Mouse (Mus musculus): ENCODE results near the gene Pkn1. TPM values are rescaled to one million over a fixed set of nuclear protein-coding genes. Genes with fewer than 3 reads are reported as not detected.

The Pkn1 gene
- polyA plus RNA-seq, 1 experiment from 2014 or later = 37.0 TPM

DNA sequence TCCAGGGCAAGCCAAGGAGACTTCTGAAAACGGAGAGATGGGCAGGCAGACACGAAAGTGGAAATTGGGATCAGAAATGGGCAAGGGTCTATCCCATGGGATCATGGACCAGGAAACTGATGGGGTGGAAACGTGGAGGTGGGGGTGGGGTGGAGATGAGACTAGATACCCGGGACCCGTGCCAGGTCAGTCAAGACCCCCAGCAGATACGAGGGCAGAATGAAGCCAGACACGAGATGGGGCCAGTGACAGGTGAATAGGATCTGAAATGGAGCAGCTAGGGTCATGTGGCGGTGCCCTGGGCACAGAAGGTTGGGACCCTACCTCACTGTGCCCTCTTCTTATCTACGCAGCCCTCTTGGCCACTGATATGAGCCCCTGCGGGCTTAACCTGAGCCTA lies 31.5 kb downstream of the Pkn1 start:
- no peak overlapping the region for H3K4me3 ChIP-seq (ENCODE audit: low read depth, low read length)
- no peaks in the 10 kb centered on the region for H3K27me3 ChIP-seq (replicated peaks; ENCODE audit: control insufficient read depth, insufficient read depth, low read length)
- TF ChIP-seq CTCF (IDR thresholded peaks at IDR 0.05; ENCODE audit: low read depth) = no peak
- H3K36me3 ChIP-seq (ENCODE audit: control insufficient read depth, insufficient read depth) = peaks cover 46% of the 10 kb centered on the region
- 80% methylated on average over 10 of the region's 10 CpGs for WGBS
- no peak overlapping the region for H3K27ac ChIP-seq (ENCODE audit: low read depth, low read length)
- no peak overlapping the region for H3K9ac ChIP-seq (ENCODE audit: low read depth, low read length)
- ATAC-seq = no peak
- H3K4me2 ChIP-seq (replicated peaks; ENCODE audit: low read depth) = peak overlapping the region; percentile 63; the same call in 1 of the 2 replicates
- peaks cover 9% of the 10 kb centered on the region; the same call in 1 of the 2 replicates for H3K4me1 ChIP-seq (replicated peaks; ENCODE audit: control insufficient read depth, insufficient read depth, low read length)
- H3K9me3 ChIP-seq (ENCODE audit: control insufficient read depth) = no peaks in the 10 kb centered on the region

DNA sequence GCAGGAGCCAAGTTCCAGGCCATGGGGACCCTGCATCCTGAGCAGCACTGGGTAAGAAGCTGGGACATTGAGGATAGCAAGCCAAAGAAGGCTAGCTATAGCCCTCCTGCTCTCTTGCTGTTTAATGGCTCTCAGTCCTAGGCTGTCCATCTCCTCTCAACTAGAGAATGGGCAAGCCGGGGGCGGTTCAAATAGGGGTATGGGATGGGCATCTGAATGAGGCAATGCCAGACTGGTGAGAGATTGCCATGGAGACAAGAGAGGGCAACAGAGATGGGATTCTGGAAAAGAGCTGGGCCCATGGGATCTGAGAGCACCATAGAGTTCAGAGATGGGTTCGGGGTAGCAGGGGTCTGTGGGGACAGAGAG lies 32.1 kb downstream of the Pkn1 start:
- 0 out of 2 replicates have a peak overlapping the region, but pooled peaks have one; percentile 9 for H3K4me3 ChIP-seq (ENCODE audit: low read depth, low read length)
- H3K9me3 ChIP-seq (ENCODE audit: control insufficient read depth) = no peaks in the 10 kb centered on the region
- 93% methylated on average over 3 of the region's 3 CpGs for WGBS
- H3K36me3 ChIP-seq (ENCODE audit: control insufficient read depth, insufficient read depth) = peaks cover 39% of the 10 kb centered on the region
- peak overlapping the region; percentile 43; the same call in 1 of the 2 replicates for H3K4me2 ChIP-seq (replicated peaks; ENCODE audit: low read depth)
- H3K9ac ChIP-seq (ENCODE audit: low read depth, low read length) = no peak overlapping the region
- peaks cover 15% of the 10 kb centered on the region; the same call in 1 of the 2 replicates for H3K4me1 ChIP-seq (replicated peaks; ENCODE audit: control insufficient read depth, insufficient read depth, low read length)
- ATAC-seq = no peak
- H3K27ac ChIP-seq (ENCODE audit: low read depth, low read length) = no peak overlapping the region
- TF ChIP-seq CTCF (IDR thresholded peaks at IDR 0.05; ENCODE audit: low read depth) = no peak
- no peaks in the 10 kb centered on the region for H3K27me3 ChIP-seq (replicated peaks; ENCODE audit: control insufficient read depth, insufficient read depth, low read length)

DNA sequence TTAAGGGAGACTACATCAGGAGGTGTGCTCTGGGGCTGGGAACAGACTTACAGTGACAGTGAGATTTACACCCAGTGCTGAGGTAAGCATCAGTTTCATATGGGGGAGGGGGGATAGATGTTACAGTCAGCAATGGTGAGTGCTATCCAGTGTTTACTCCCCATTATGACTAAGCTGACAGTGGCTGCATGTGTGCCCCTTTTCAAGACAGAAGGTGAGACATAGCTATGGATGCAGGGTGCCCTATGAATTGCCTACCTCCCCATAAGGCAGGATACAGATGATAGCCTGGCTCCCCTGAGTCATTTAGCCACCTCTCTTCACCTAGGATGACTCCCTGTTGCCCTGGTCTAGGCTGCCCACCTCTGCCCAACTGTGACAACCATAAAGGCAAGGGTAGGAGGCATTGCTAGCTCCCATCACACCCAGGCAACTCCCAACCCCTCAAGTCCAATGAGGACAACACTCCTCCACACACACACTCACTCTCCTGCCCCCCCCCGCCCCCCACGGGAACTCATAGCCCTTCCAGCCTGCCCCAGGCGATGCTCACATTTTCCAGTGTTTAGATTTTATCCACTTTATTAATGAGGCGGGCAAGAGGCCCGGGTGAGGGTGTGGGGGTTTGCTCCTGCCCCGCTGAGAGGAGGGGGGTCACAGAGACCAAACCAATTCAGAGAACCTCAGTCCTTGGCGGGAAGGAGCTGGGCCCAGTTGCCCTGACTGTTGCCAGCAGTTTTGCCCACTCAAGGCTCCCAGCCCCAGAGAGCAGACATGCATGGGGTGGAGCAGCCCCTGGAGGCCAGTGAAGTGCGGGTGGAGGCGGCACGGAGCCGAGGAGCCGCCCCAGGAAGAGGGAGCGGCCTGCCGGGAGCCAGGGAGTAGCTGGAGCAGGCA lies 32.8 kb downstream of the Pkn1 start, which contains the start of gene Ptger1:
Ptger1 (plus strand) TSS at position 710 of the 897 bp plus-strand sequence.
- Histone ChIP-seq H3K4me2 (replicated peaks; ENCODE audit: low read depth) (peak within 1 kb of the TSS; percentile 43; the same call in 1 of the 2 replicates), H3K4me1 (replicated peaks; ENCODE audit: control insufficient read depth, insufficient read depth, low read length) (peaks cover 17% of the 10 kb centered on the region; the same call in 1 of the 2 replicates), H3K36me3 (ENCODE audit: control insufficient read depth, insufficient read depth) (peaks cover 32% of the 10 kb centered on the region), H3K27ac (ENCODE audit: low read depth, low read length) (no peak within 1 kb of the TSS), H3K9me3 (ENCODE audit: control insufficient read depth) (no peaks in the 10 kb centered on the region), H3K27me3 (replicated peaks; ENCODE audit: control insufficient read depth, insufficient read depth, low read length) (no peaks in the 10 kb centered on the region), H3K4me3 (ENCODE audit: low read depth, low read length) (0 out of 2 replicates have a peak within 1 kb of the TSS, but pooled peaks have one; percentile 9), H3K9ac (ENCODE audit: low read depth, low read length) (no peak within 1 kb of the TSS)
- 20% methylated on average over 14 of the region's 14 CpGs for WGBS
- ATAC-seq = peak; percentile 7
- peak; percentile 42 for TF ChIP-seq CTCF (IDR thresholded peaks at IDR 0.05; ENCODE audit: low read depth)

DNA sequence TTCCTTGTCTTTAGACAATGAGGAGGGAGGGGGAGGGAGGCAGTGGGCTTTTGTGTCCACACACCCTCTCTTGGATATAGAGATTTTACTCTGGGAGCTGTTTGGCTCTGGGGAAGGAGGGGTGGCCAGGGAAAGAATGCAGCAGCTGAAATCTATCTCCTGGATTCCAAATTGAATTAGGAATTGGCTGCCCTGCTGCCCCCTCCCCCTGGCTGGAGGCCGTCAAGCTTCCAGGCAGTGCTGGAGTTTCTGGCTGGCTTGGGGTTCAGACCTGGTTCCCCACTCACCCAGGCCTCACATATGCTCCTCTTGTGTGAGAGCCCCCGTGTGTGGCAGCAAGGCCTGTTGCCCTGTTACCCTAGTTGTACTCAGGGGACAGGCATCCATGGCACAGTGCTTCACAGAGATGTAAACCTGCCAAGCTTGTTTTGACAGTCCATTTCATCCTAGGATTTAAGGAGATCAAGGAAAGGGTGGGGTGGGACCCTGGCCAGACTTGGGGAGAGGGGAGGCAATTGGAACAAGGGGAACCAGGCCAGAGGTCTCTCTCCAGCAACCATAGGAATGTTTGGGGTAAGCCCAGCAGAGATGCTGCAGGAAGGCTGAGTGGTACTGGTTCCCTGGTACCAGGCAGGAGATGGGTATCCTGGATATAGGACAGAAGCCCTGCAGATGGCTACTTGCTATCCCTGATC lies 33.9 kb downstream of the Pkn1 start:
- no peak for ATAC-seq
- no peak overlapping the region for H3K4me2 ChIP-seq (replicated peaks; ENCODE audit: low read depth)
- peaks cover 21% of the 10 kb centered on the region for H3K36me3 ChIP-seq (ENCODE audit: control insufficient read depth, insufficient read depth)
- no peak overlapping the region for H3K27ac ChIP-seq (ENCODE audit: low read depth, low read length)
- no peak overlapping the region for H3K9ac ChIP-seq (ENCODE audit: low read depth, low read length)
- no peak for TF ChIP-seq CTCF (IDR thresholded peaks at IDR 0.05; ENCODE audit: low read depth)
- no peaks in the 10 kb centered on the region for H3K9me3 ChIP-seq (ENCODE audit: control insufficient read depth)
- WGBS = 43% methylated on average over 2 of the region's 2 CpGs
- H3K4me3 ChIP-seq (ENCODE audit: low read depth, low read length) = no peak overlapping the region
- peaks cover 22% of the 10 kb centered on the region; the same call in 1 of the 2 replicates for H3K4me1 ChIP-seq (replicated peaks; ENCODE audit: control insufficient read depth, insufficient read depth, low read length)
- no peaks in the 10 kb centered on the region for H3K27me3 ChIP-seq (replicated peaks; ENCODE audit: control insufficient read depth, insufficient read depth, low read length)

DNA sequence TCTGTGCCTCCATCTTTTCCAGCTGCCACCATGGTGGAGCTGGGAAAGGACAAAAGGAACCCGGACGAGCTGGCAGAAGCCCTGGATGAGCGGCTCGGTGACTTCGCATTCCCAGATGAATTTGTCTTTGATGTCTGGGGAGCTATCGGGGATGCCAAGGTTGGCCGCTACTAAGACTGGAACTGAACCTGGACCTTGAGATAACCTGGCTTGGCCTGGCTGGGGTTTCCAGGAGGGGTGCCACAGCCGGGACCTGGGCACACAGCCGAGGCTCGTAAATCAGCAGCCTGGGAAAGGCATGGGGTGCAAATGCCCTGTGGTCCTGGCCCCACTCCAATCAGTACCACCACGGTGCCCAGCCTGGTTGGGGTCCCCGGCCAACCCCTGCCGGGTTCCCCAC lies 34.9 kb downstream of the Pkn1 start:
- TF ChIP-seq CTCF (IDR thresholded peaks at IDR 0.05; ENCODE audit: low read depth) = no peak
- Histone ChIP-seq H3K27me3 (replicated peaks; ENCODE audit: control insufficient read depth, insufficient read depth, low read length) (no peaks in the 10 kb centered on the region), H3K4me2 (replicated peaks; ENCODE audit: low read depth) (no peak overlapping the region), H3K9me3 (ENCODE audit: control insufficient read depth) (no peaks in the 10 kb centered on the region), H3K27ac (ENCODE audit: low read depth, low read length) (no peak overlapping the region), H3K9ac (ENCODE audit: low read depth, low read length) (no peak overlapping the region), H3K4me1 (replicated peaks; ENCODE audit: control insufficient read depth, insufficient read depth, low read length) (peaks cover 22% of the 10 kb centered on the region; the same call in 1 of the 2 replicates), H3K4me3 (ENCODE audit: low read depth, low read length) (no peak overlapping the region), H3K36me3 (ENCODE audit: control insufficient read depth, insufficient read depth) (peaks cover 11% of the 10 kb centered on the region; the same call in 1 of the 2 replicates)
- 95% methylated on average over 13 of the region's 13 CpGs for WGBS
- ATAC-seq = no peak

DNA sequence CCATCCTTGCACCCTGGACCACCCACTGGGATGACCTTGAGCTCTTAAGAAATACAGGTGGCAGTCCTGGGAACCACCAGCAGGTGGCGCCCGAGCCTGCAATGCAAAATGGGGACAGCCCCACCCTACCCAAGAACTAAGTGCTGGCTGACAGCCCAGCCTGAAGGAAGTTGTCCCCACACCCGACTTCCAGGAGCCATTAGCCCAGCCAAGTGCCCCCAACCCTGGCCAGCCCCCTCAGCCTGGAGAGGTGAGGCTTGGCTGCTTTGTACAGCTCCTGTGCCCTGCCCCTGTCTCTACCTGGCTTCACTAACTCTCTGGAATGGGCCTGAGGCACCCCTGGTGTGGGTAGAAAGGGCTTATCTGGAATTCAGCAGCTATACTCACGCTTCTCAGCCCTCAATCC lies 36.6 kb downstream of the Pkn1 start:
- peaks cover 17% of the 10 kb centered on the region; the same call in 1 of the 2 replicates for H3K4me1 ChIP-seq (replicated peaks; ENCODE audit: control insufficient read depth, insufficient read depth, low read length)
- H3K4me3 ChIP-seq (ENCODE audit: low read depth, low read length) = no peak overlapping the region
- no peak overlapping the region; the same call in 1 of the 2 replicates for H3K27ac ChIP-seq (ENCODE audit: low read depth, low read length)
- 0 out of 2 replicates have a peak overlapping the region, but pooled peaks have one; percentile 10 for H3K4me2 ChIP-seq (replicated peaks; ENCODE audit: low read depth)
- no peaks in the 10 kb centered on the region for H3K27me3 ChIP-seq (replicated peaks; ENCODE audit: control insufficient read depth, insufficient read depth, low read length)
- WGBS = 6% methylated on average over 4 of the region's 4 CpGs
- peaks cover 9% of the 10 kb centered on the region; the same call in 1 of the 2 replicates for H3K36me3 ChIP-seq (ENCODE audit: control insufficient read depth, insufficient read depth)
- TF ChIP-seq CTCF (IDR thresholded peaks at IDR 0.05; ENCODE audit: low read depth) = peak; percentile 99
- H3K9me3 ChIP-seq (ENCODE audit: control insufficient read depth) = no peaks in the 10 kb centered on the region
- ATAC-seq = peak; percentile 39
- H3K9ac ChIP-seq (ENCODE audit: low read depth, low read length) = no peak overlapping the region

All from intestine, postnatal 0 days (tissue).